Mouse (Mus musculus) heart, embryonic 13.5 days (tissue): ENCODE results near the gene Nid1. TPM values are rescaled to one million over a fixed set of nuclear protein-coding genes. Genes with fewer than 3 reads are reported as not detected.

Experiments
- ATAC-seq: fragments of 200-750 bp; cut with Nextera tagmentation; 2 replicates; pipeline ENCODE4 v1.8.0; 2017; ENCODE audit warnings: moderate TSS enrichment; ENCODE audit not compliant: insufficient number of reproducible peaks, low FRiP score, low TSS enrichment; ENCODE audit errors: extremely low read depth
- H3K27ac ChIP-seq: fragments of 300-500 bp; sonication (generic); replicated peaks from 2 replicates; pipeline ENCODE4 v1.5.1; 2015; ENCODE audit warnings: moderate library complexity, mild to moderate bottlenecking, inconsistent platforms
- H3K27me3 ChIP-seq: fragments of 300-500 bp; sonication (generic); replicated peaks from 2 replicates; pipeline ENCODE4 v1.6.1; 2015; ENCODE audit warnings: mild to moderate bottlenecking, inconsistent platforms
- H3K36me3 ChIP-seq: fragments of 300-500 bp; sonication (generic); 2 replicates; pipeline ENCODE4 v1.6.1; 2015; ENCODE audit warnings: mild to moderate bottlenecking, inconsistent platforms
- H3K4me1 ChIP-seq: fragments of 300-500 bp; sonication (generic); 2 replicates; pipeline ENCODE4 v1.6.1; 2015; ENCODE audit warnings: inconsistent platforms
- H3K4me2 ChIP-seq: fragments of 300-500 bp; sonication (generic); 2 replicates; pipeline ENCODE4 v1.6.1; 2015; ENCODE audit warnings: inconsistent platforms, mild to moderate bottlenecking, moderate library complexity
- H3K4me3 ChIP-seq: fragments of 300-500 bp; sonication (generic); 2 replicates; pipeline ENCODE4 v1.5.1; 2015; ENCODE audit warnings: moderate library complexity, mild to moderate bottlenecking, inconsistent platforms
- H3K9ac ChIP-seq: fragments of 300-500 bp; sonication (generic); 2 replicates; pipeline ENCODE4 v1.6.1; 2015; ENCODE audit warnings: inconsistent platforms, mild to moderate bottlenecking, moderate library complexity
- H3K9me3 ChIP-seq: fragments of 300-500 bp; sonication (generic); 2 replicates; pipeline ENCODE4 v1.6.1; 2016; ENCODE audit warnings: inconsistent platforms
- WGBS: fragments of 180-500 bp; shearing (Covaris S2); methylation state at CpG from one replicate; pipeline ENCODE4 v1.1.7; 2015; ENCODE audit warnings: mixed read lengths; 5-methylcytosine and 5-hydroxymethylcytosine counted together
- polyA plus RNA-seq: library from polyadenylated mRNA; unstranded; fragments of >200 nt; fragmentation: Nextera tagmentation; extraction: Ambion mirVana; gene quantifications from 2 replicates; pipeline ENCODE4 v1.2.1, GENCODE M21; 2015

The Nid1 gene
- polyA plus RNA-seq, 1 experiment from 2014 or later: 70.8 TPM

DNA sequence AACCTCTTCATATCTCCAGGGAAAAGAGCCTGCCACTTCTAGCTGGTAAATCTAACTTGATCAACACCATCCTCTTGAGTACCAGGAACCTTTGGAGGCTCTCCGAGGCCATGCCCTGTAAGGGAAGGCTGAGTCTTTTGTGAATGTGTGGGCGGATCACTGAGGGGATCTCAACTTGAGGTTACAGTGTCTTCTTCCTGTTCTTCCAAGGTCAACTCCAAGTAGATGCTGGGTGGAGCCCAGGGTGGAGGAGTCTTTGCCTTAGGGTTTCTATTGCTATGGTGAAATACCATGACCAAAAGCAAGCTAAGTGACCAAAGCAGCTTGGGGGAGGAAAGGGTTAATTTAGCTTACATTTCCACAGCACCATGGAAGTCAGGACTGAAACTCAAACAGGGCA is 39.7 kb downstream of the Nid1 start:
- peaks cover 18% of the 10 kb centered on the region for H3K4me1 ChIP-seq
- 86% methylated on average over 2 of the region's 2 CpGs for WGBS
- no peak overlapping the region for H3K4me3 ChIP-seq
- H3K27ac ChIP-seq: no peak overlapping the region
- ATAC-seq: no peak
- no peaks in the 10 kb centered on the region for H3K9me3 ChIP-seq
- no peak overlapping the region for H3K4me2 ChIP-seq
- H3K36me3 ChIP-seq: peaks cover 54% of the 10 kb centered on the region
- H3K9ac ChIP-seq: no peak overlapping the region
- no peaks in the 10 kb centered on the region for H3K27me3 ChIP-seq

DNA sequence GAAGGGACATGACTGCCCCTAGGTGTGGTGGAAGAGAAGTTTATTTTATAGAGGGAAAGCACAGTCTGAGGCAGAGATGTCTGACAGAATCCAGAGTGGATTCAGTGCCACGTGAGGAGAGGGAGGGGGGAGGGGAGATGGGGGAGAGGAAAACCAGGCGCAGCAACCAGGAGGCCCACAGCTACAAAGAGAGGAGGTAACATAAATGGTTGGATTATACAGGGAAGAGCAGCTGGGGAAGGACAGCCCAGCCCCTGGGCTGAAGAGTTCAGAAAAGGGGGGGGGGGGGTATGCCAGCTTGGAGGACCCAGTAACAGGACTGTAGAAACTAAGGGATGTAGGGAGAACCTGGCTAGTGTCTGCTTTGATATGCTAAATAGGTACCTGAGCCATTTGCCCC is 42.6 kb downstream of the Nid1 start:
- Histone ChIP-seq H3K4me2 (no peak overlapping the region), H3K27me3 (no peaks in the 10 kb centered on the region), H3K4me1 (peaks cover 9% of the 10 kb centered on the region), H3K9me3 (no peaks in the 10 kb centered on the region), H3K36me3 (peaks cover 63% of the 10 kb centered on the region), H3K9ac (no peak overlapping the region), H3K27ac (no peak overlapping the region), H3K4me3 (no peak overlapping the region)
- no peak for ATAC-seq
- 4% methylated on average over 2 of the region's 2 CpGs for WGBS

GRCm38 (mm10) chr13:13481033-13481432 is 43.7 kb downstream of the Nid1 start:
- no peaks in the 10 kb centered on the region for H3K27me3 ChIP-seq
- no peaks in the 10 kb centered on the region for H3K9me3 ChIP-seq
- H3K4me2 ChIP-seq: no peak overlapping the region
- H3K27ac ChIP-seq: peak overlapping the region; percentile 50; the same call in 1 of the 2 replicates
- peaks cover 63% of the 10 kb centered on the region for H3K36me3 ChIP-seq
- H3K9ac ChIP-seq: no peak overlapping the region
- ATAC-seq: no peak
- H3K4me3 ChIP-seq: no peak overlapping the region
- WGBS: 54% methylated on average over 5 of the region's 5 CpGs
- H3K4me1 ChIP-seq: peaks cover 7% of the 10 kb centered on the region; the same call in 1 of the 2 replicates

DNA sequence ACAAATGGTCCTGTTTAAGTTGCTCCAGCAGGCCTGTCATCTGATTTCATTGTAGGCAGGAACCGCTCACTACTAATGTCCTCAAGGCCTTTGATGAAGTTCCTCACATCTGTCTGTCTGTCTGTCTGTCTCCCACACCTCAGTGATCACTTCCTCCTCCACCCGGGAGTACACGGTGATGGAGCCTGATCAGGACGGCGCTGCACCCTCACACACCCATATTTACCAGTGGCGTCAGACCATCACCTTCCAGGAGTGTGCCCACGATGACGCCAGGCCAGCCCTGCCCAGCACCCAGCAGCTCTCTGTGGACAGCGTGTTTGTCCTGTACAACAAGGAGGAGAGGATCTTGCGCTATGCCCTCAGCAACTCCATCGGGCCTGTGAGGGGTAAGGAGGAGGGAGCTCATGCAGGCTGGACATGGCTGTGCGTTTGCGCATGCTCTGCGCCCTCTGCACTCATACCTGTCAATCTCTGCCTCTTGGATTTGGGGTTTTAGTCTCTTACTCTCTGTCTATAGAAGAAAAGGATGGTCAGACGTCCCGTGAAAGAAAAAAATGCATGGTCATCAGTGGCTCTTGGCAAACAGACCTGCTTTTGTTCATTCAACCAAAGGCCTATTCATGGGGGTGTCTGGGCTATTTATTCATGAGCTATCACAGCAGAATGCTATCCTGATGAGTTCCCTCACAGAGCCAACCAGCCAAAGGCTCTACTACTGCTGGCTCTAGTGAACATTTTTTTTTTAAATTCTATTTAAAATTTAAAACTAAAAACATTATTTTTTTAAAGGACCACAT is 44.7 kb downstream of the Nid1 start:
- H3K36me3 ChIP-seq: peaks cover 62% of the 10 kb centered on the region
- H3K4me3 ChIP-seq: no peak overlapping the region

GRCm38 (mm10) chr13:13484351-13484751 is 47.0 kb downstream of the Nid1 start:
- H3K4me3 ChIP-seq: no peak overlapping the region
- no peaks in the 10 kb centered on the region for H3K9me3 ChIP-seq
- 53% methylated on average over 7 of the region's 7 CpGs for WGBS
- no peak for ATAC-seq
- no peak overlapping the region for H3K27ac ChIP-seq
- H3K9ac ChIP-seq: no peak overlapping the region
- no peaks in the 10 kb centered on the region for H3K27me3 ChIP-seq
- H3K4me1 ChIP-seq: peaks cover 7% of the 10 kb centered on the region; the same call in 1 of the 2 replicates
- no peak overlapping the region for H3K4me2 ChIP-seq
- peaks cover 66% of the 10 kb centered on the region for H3K36me3 ChIP-seq

More for the DNA sequence above, 44.7 kb downstream of the Nid1 start:
- ATAC-seq: no peak
- WGBS: 85% methylated on average over 16 of the region's 16 CpGs
- Histone ChIP-seq H3K9ac (no peak overlapping the region), H3K4me2 (no peak overlapping the region), H3K9me3 (no peaks in the 10 kb centered on the region), H3K27me3 (no peaks in the 10 kb centered on the region), H3K4me1 (peaks cover 7% of the 10 kb centered on the region; the same call in 1 of the 2 replicates), H3K27ac (0 out of 2 replicates have a peak overlapping the region, but pooled peaks have one; percentile 12)

GRCm38 (mm10) chr13:13484883-13485282 is 47.5 kb downstream of the Nid1 start:
- H3K4me1 ChIP-seq: peaks cover 7% of the 10 kb centered on the region; the same call in 1 of the 2 replicates
- H3K9ac ChIP-seq: no peak overlapping the region
- peaks cover 69% of the 10 kb centered on the region for H3K36me3 ChIP-seq
- WGBS: 66% methylated on average over 2 of the region's 2 CpGs
- ATAC-seq: no peak
- H3K9me3 ChIP-seq: no peaks in the 10 kb centered on the region
- no peak overlapping the region for H3K27ac ChIP-seq
- no peaks in the 10 kb centered on the region for H3K27me3 ChIP-seq
- H3K4me2 ChIP-seq: no peak overlapping the region
- no peak overlapping the region for H3K4me3 ChIP-seq

GRCm38 (mm10) chr13:13485682-13486081 is 48.3 kb downstream of the Nid1 start:
- no peak overlapping the region for H3K4me3 ChIP-seq
- H3K27me3 ChIP-seq: no peaks in the 10 kb centered on the region
- no peak overlapping the region for H3K4me2 ChIP-seq
- no peaks in the 10 kb centered on the region for H3K9me3 ChIP-seq
- WGBS: 66% methylated on average over 4 of the region's 4 CpGs
- no peak overlapping the region for H3K27ac ChIP-seq
- H3K4me1 ChIP-seq: peaks cover 4% of the 10 kb centered on the region; the same call in 1 of the 2 replicates
- ATAC-seq: no peak
- no peak overlapping the region for H3K9ac ChIP-seq
- H3K36me3 ChIP-seq: peaks cover 77% of the 10 kb centered on the region

- Histone ChIP-seq H3K4me3 (no peak overlapping the region), H3K9ac (no peak overlapping the region), H3K27ac (no peak overlapping the region), H3K4me2 (no peak overlapping the region), H3K9me3 (no peaks in the 10 kb centered on the region), H3K4me1 (no peaks in the 10 kb centered on the region), H3K27me3 (no peaks in the 10 kb centered on the region), H3K36me3 (peaks cover 73% of the 10 kb centered on the region)
- ATAC-seq: no peak
- WGBS: 84% methylated on average over 1 of the region's 1 CpGs
Observed at GRCm38 (mm10) chr13:13487851-13488250, 50.5 kb downstream of the Nid1 start.

DNA sequence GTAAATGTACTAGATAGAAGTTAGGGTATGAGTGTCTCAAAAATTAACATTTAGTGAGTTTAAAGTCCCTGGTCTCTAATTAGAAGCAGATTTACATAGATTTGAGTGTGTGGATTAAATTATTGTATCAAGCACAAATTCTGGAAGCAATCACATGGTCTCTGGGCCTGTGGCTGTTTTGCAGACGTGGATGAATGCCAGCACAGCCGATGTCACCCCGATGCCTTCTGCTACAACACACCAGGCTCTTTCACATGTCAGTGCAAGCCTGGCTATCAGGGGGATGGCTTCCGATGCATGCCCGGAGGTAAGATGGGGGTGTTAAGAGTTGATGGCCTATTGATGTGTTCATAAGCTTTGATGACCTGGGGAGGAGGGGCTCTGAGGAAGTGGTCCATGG is 52.5 kb downstream of the Nid1 start:
- 58% methylated on average over 5 of the region's 5 CpGs for WGBS
- Histone ChIP-seq H3K4me1 (no peaks in the 10 kb centered on the region; the same call in 1 of the 2 replicates), H3K9ac (no peak overlapping the region), H3K9me3 (no peaks in the 10 kb centered on the region), H3K27ac (no peak overlapping the region), H3K4me3 (no peak overlapping the region), H3K27me3 (no peaks in the 10 kb centered on the region), H3K36me3 (peaks cover 71% of the 10 kb centered on the region), H3K4me2 (no peak overlapping the region)
- no peak for ATAC-seq

DNA sequence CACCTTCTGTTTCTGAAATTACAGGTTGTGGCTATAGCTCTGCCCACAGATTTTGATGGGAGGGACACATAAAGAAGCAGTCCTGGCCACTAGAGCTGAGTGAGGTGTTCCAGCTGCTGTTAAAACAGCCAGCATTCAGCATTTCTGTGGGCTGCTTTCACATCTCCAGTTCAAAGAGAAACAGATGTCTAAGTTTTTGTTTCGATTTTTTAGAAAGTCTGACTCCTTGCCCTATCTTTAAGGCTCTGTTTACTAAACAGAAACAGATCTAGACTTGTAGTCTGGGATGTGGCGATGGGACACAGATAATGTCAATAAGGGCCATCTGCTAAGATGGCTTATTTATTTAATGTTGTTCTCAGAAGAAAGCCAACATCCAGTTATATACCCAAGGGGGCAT is 54.8 kb downstream of the Nid1 start:
- no peak for ATAC-seq
- Histone ChIP-seq H3K9ac (no peak overlapping the region), H3K36me3 (peaks cover 71% of the 10 kb centered on the region), H3K4me1 (no peaks in the 10 kb centered on the region; the same call in 1 of the 2 replicates), H3K27ac (peak overlapping the region; percentile 40; the same call in 1 of the 2 replicates), H3K4me3 (no peak overlapping the region), H3K9me3 (no peaks in the 10 kb centered on the region), H3K4me2 (no peak overlapping the region), H3K27me3 (no peaks in the 10 kb centered on the region)
- 45% methylated on average over 2 of the region's 2 CpGs for WGBS

- Histone ChIP-seq H3K27me3 (no peaks in the 10 kb centered on the region), H3K36me3 (peaks cover 72% of the 10 kb centered on the region), H3K9me3 (no peaks in the 10 kb centered on the region), H3K4me1 (no peaks in the 10 kb centered on the region; the same call in 1 of the 2 replicates), H3K4me2 (no peak overlapping the region), H3K4me3 (no peak overlapping the region), H3K27ac (peak overlapping the region; percentile 16; the same call in 1 of the 2 replicates), H3K9ac (no peak overlapping the region)
- WGBS: 34% methylated on average over 3 of the region's 3 CpGs
- ATAC-seq: no peak
Observed at GRCm38 (mm10) chr13:13493517-13493916, 56.2 kb downstream of the Nid1 start.

GRCm38 (mm10) chr13:13498022-13498421 is 60.7 kb downstream of the Nid1 start:
- Histone ChIP-seq H3K27me3 (no peaks in the 10 kb centered on the region), H3K4me1 (peaks cover 1% of the 10 kb centered on the region; the same call in 1 of the 2 replicates), H3K9me3 (no peaks in the 10 kb centered on the region), H3K9ac (no peak overlapping the region), H3K27ac (no peak overlapping the region), H3K36me3 (peaks cover 73% of the 10 kb centered on the region), H3K4me3 (no peak overlapping the region), H3K4me2 (no peak overlapping the region)
- WGBS: 67% methylated on average over 2 of the region's 2 CpGs
- no peak for ATAC-seq
